Mouse (Mus musculus) midbrain, embryonic 14.5 days (tissue): ENCODE results near the gene Gabarapl2. TPM values are rescaled to one million over a fixed set of nuclear protein-coding genes. Genes with fewer than 3 reads are reported as not detected.
"Not testable (repeated sequence)": the region's sequence is repeated elsewhere in the genome, so short reads cannot be mapped to it uniquely, and the experiment has no call there.

Experiments
- ATAC-seq: fragments of 200-750 bp; cut with Nextera tagmentation; 2 replicates; pipeline ENCODE4 v1.8.0; 2017; ENCODE audit warnings: moderate number of reproducible peaks, moderate library complexity; ENCODE audit not compliant: low FRiP score, low TSS enrichment
- DNase-seq: peaks from one replicate; pipeline ENCODE4 v3.0.0-alpha.2; 2015
- H3K27ac ChIP-seq: fragments of 300-500 bp; sonication (generic); replicated peaks from 2 replicates; pipeline ENCODE4 v1.5.1; 2014; ENCODE audit warnings: mild to moderate bottlenecking, low read depth, low read length, moderate library complexity
- H3K27me3 ChIP-seq: fragments of 300-500 bp; sonication (generic); 2 replicates; pipeline ENCODE4 v1.6.1; 2014; ENCODE audit warnings: low read length, control low read depth, mixed read lengths; ENCODE audit not compliant: control insufficient read depth, insufficient read depth
- H3K36me3 ChIP-seq: fragments of 300-500 bp; sonication (generic); 2 replicates; pipeline ENCODE4 v1.6.1; 2014; ENCODE audit warnings: low read length, control low read depth; ENCODE audit not compliant: control insufficient read depth, insufficient read depth
- H3K4me1 ChIP-seq: fragments of 300-500 bp; sonication (generic); 2 replicates; pipeline ENCODE4 v1.6.1; 2014; ENCODE audit warnings: mild to moderate bottlenecking, antibody characterized with exemption, low read length, control low read depth; ENCODE audit not compliant: control insufficient read depth, insufficient read depth
- H3K4me2 ChIP-seq: fragments of 300-500 bp; sonication (generic); 2 replicates; pipeline ENCODE4 v1.6.1; 2014; ENCODE audit warnings: mild to moderate bottlenecking, low read length, moderate library complexity
- H3K4me3 ChIP-seq: fragments of 300-500 bp; sonication (generic); replicated peaks from 2 replicates; pipeline ENCODE4 v1.5.1; 2014; ENCODE audit warnings: low read depth, low read length
- H3K9ac ChIP-seq: fragments of 300-500 bp; sonication (generic); replicated peaks from 2 replicates; pipeline ENCODE4 v1.6.1; 2014; ENCODE audit warnings: mild to moderate bottlenecking, low read length, moderate library complexity
- H3K9me3 ChIP-seq: fragments of 300-500 bp; sonication (generic); 2 replicates; pipeline ENCODE4 v1.6.1; 2016; ENCODE audit warnings: low read length, control low read depth, mixed read lengths; ENCODE audit not compliant: control insufficient read depth
- WGBS: fragments of 180-500 bp; shearing (Covaris S2); extraction: QIAGEN DNeasy Blood & Tissue Kit; methylation state at CpG from one replicate; pipeline ENCODE4 v1.1.7; 2014; 5-methylcytosine and 5-hydroxymethylcytosine counted together
- polyA plus RNA-seq: library from polyadenylated mRNA; unstranded; fragments of >200 nt; fragmentation: Nextera tagmentation; extraction: Ambion mirVana; gene quantifications from 2 replicates; pipeline ENCODE4 v1.2.1, GENCODE M21; 2014

Gene Gabarapl2
- polyA plus RNA-seq, 1 experiment from 2014 or later = 490 TPM

DNA sequence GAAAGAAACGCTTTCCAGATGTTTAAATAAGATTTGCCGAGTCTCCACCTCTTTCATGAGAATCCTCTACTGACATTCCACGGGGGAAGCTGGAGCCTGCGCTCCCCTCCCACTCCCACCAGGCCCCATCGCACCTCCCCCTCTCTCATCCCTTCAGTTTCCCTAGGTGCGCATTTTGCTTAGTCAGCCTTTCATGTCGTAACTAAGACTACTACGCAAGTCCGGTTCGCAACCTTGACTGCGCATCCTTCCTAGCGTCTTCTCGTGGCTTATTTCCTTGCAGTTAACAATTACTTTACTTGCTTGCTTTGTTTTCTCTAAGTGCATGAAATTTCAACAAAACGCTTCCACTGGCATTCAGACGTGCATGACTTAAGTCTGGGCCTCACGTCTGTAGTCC is 8.8 kb upstream of the Gabarapl2 start:
- no peaks in the 10 kb centered on the region for H3K9me3 ChIP-seq
- H3K4me1 ChIP-seq = no peaks in the 10 kb centered on the region
- 78% methylated on average over 16 of the region's 16 CpGs for WGBS
- H3K4me3 ChIP-seq = no peak overlapping the region
- DNase-seq = no peak
- H3K27me3 ChIP-seq = no peaks in the 10 kb centered on the region
- no peaks in the 10 kb centered on the region for H3K36me3 ChIP-seq
- H3K9ac ChIP-seq = no peak overlapping the region
- H3K27ac ChIP-seq = no peak overlapping the region
- ATAC-seq = no peak
- H3K4me2 ChIP-seq = no peak overlapping the region

DNA sequence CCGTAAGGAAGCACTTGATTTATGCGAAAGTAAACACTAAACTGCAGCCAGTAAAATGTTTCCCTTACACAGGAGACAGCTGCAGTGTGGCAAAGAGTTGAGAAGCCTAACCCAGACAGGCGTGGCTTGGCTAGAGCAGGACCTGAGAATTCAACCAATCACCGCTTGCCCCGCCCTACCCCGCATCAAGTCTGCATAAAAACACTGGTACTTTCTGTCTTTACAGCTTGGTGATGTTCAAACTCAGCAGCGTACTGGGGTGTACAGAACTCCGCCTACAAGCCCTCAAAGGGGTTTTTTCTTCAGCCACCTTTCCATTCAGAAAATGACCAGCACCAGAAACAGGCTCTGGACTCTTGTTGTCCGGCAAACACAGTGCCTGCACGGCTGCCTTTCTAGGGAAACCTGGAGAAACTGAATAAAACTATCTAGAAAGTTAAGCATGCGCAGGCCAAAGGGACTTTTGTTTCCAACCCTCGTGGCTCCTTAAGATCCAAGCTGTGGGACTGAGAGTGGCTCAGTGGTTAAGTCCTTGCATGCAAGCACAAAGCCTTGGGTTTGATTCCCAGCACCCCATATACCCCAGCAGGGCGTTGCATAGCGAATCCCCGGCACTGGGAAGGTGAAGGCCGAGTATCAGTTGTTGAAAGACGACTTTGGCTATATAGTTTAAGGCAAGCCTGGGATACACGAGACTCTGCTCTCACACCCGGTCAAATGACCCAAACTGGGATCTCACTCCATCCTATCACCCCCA is 7.7 kb upstream of the Gabarapl2 start:
- H3K4me3 ChIP-seq = peak overlapping the region; percentile 78
- H3K4me1 ChIP-seq = no peaks in the 10 kb centered on the region
- peak overlapping the region; percentile 87 for H3K4me2 ChIP-seq
- peak overlapping the region; percentile 80 for H3K9ac ChIP-seq
- ATAC-seq (0 out of 2 replicates have a peak, but pooled peaks have one; percentile 4), DNase-seq (peak; percentile 48)
- no peaks in the 10 kb centered on the region for H3K9me3 ChIP-seq
- peak overlapping the region; percentile 93 for H3K27ac ChIP-seq
- 32% methylated on average over 19 of the region's 19 CpGs for WGBS
- no peaks in the 10 kb centered on the region for H3K36me3 ChIP-seq
- H3K27me3 ChIP-seq = no peaks in the 10 kb centered on the region

DNA sequence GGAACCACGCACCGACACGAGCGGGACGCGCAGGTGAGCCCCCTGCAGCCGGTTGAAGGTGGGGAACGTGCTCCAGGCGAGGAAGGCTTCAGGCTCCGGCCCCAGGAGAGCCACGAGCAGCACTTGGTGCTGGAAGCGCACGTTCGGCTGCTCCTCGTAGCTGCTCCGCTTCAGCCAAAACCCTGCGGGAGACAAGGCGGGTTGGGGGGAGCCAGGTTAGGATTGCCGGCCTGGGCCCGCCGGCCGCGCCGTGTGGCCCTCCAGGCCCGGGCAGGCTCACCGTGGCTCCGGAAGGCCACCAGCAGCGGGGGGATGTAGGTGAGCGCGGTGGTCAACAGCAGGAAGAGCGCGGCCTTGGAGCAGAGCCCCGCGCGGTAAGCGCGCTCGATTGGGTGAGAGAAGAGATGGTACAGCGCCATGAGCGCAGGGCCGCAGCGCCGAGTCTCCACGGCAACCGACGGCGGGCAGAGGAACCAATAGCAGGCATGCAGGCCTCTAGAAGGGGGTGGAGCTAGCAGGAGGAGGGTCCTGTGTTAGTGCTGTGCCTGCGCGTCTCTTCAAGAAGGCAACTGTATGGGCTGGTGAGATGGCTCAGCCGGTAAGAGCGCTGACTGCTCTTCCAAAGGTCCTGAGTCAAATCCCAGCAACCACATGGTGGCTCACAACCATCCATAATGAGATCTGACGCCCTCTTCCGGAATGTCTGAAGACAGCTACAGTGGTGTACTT is 7.0 kb upstream of the Gabarapl2 start, which contains the start of gene Tmem231:
Tmem231 (minus strand) TSS at position 534 of the 729 bp plus-strand sequence.
- peak; percentile 99 for ATAC-seq
- peak within 1 kb of the TSS; percentile 87 for H3K4me2 ChIP-seq
- peak within 1 kb of the TSS; percentile 80 for H3K9ac ChIP-seq
- peak; percentile 96 for DNase-seq
- peak within 1 kb of the TSS; percentile 93 for H3K27ac ChIP-seq
- H3K4me3 ChIP-seq = peak within 1 kb of the TSS; percentile 78
- H3K9me3 ChIP-seq = no peaks in the 10 kb centered on the region
- H3K27me3 ChIP-seq = no peaks in the 10 kb centered on the region
- no peaks in the 10 kb centered on the region for H3K4me1 ChIP-seq
- H3K36me3 ChIP-seq = no peaks in the 10 kb centered on the region
- under 1% methylated on average over 53 of the region's 53 CpGs for WGBS

DNA sequence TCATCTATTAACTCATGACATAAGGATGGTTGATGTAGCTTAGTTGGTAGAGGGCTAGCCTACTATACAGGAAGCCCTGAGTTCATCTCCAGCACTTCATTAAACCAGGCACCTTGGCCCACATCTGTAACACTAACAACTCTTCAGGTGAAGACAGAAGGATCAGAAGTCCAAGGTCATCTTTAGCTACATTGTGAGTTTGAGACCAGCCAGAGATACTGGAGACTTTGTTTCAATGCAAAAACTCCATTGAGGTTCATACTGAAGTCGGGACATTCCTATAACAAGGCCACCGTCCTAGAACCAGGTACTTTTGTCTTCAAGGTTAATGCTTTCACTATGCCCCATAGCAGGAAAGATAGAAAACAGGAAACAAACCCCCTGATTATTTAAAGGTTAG is 6.3 kb upstream of the Gabarapl2 start:
- 0 out of 2 replicates have a peak overlapping the region, but pooled peaks have one; percentile 93 for H3K27ac ChIP-seq
- no peaks in the 10 kb centered on the region for H3K4me1 ChIP-seq
- no peak overlapping the region for H3K9ac ChIP-seq
- 94% methylated on average over 2 of the region's 2 CpGs for WGBS
- ATAC-seq (no peak), DNase-seq (no peak)
- no peak overlapping the region for H3K4me3 ChIP-seq
- H3K36me3 ChIP-seq = no peaks in the 10 kb centered on the region
- no peaks in the 10 kb centered on the region for H3K9me3 ChIP-seq
- no peaks in the 10 kb centered on the region for H3K27me3 ChIP-seq
- H3K4me2 ChIP-seq = peak overlapping the region; percentile 87

- no peak overlapping the region for H3K4me3 ChIP-seq
- peaks cover 3% of the 10 kb centered on the region; the same call in 1 of the 2 replicates for H3K36me3 ChIP-seq
- WGBS = 74% methylated on average over 3 of the region's 3 CpGs
- DNase-seq (no peak), ATAC-seq (no peak)
- no peak overlapping the region for H3K27ac ChIP-seq
- H3K9me3 ChIP-seq = no peaks in the 10 kb centered on the region
- H3K9ac ChIP-seq = no peak overlapping the region
- H3K4me2 ChIP-seq = no peak overlapping the region
- H3K4me1 ChIP-seq = peaks cover 14% of the 10 kb centered on the region
- no peaks in the 10 kb centered on the region for H3K27me3 ChIP-seq
Observed at GRCm38 (mm10) chr8:111937184-111937583, 3.3 kb upstream of the Gabarapl2 start.

DNA sequence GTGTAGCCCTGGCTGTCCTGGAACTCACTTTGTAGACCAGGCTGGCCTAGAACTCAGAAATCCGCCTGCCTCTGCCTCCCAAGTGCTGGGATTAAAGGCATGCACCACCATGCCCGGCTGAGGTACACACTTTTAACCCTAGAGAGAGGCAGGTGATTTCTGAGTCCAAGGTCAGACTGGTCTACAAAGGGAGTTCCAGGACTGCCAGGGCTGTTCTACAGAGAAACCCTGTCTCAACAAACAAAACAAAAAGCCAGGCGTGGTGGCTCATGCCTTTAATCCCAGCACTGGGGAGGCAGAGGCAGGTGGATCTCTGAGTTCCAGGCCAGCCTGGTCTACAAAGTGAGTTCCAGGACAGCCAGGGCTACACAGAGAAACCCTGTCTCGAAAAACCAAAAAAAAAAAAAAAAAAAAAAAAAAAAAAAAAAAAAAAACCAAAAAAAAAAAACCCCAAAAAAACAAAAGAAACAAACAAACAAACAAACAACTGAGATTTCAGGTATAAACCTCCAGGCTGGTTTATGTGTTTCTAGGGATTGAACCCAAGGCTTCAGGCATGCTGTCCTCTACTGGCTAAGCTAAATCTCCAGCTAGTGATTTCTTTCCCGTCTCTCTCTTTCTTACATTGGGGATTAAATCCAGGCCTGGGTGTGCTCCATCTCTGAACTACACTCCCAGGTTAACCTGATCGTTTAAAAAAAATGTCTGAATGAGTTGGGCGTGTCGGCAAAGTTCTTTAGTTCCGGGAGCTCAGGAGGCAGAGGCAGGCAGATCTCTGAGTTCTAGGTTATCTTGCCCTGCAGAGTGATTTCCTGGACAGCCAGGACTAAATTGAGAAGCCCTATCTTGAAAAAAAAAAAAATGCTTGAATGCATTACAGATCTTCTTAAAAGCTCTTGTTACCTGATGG is 2.2 kb upstream of the Gabarapl2 start:
- not testable (repeated sequence) for H3K27me3 ChIP-seq, H3K27ac ChIP-seq, ATAC-seq, H3K9me3 ChIP-seq, H3K4me3 ChIP-seq, H3K36me3 ChIP-seq, H3K9ac ChIP-seq, DNase-seq, H3K4me2 ChIP-seq
- peaks cover 14% of the 10 kb centered on the region for H3K4me1 ChIP-seq
- WGBS = 88% methylated on average over 9 of the region's 9 CpGs

- H3K36me3 ChIP-seq = peaks cover 22% of the 10 kb centered on the region
- no peaks in the 10 kb centered on the region for H3K9me3 ChIP-seq
- H3K4me1 ChIP-seq = peaks cover 14% of the 10 kb centered on the region
- DNase-seq (peak; percentile 20), ATAC-seq (peak; percentile 48)
- WGBS = 11% methylated on average over 10 of the region's 10 CpGs
- H3K9ac ChIP-seq = peak overlapping the region; percentile 29; the same call in 1 of the 2 replicates
- H3K27me3 ChIP-seq = no peaks in the 10 kb centered on the region
- H3K4me3 ChIP-seq = peak overlapping the region; percentile 99
- peak overlapping the region; percentile 55; the same call in 1 of the 2 replicates for H3K27ac ChIP-seq
- peak overlapping the region; percentile 91 for H3K4me2 ChIP-seq
Observed at GRCm38 (mm10) chr8:111939516-111940142, 874 bp upstream of the Gabarapl2 start.

GRCm38 (mm10) chr8:111941101-111941454 is 575 bp downstream of the Gabarapl2 start:
- peak overlapping the region; percentile 99 for H3K4me3 ChIP-seq
- peak overlapping the region; percentile 91 for H3K4me2 ChIP-seq
- H3K36me3 ChIP-seq = peaks cover 35% of the 10 kb centered on the region
- ATAC-seq (peak; percentile 18; the same call in 1 of the 2 replicates), DNase-seq (peak; percentile 11)
- H3K9me3 ChIP-seq = no peaks in the 10 kb centered on the region
- H3K27me3 ChIP-seq = no peaks in the 10 kb centered on the region
- H3K4me1 ChIP-seq = peaks cover 14% of the 10 kb centered on the region
- H3K27ac ChIP-seq = peak overlapping the region; percentile 70
- peak overlapping the region; percentile 89 for H3K9ac ChIP-seq
- WGBS = under 1% methylated on average over 23 of the region's 23 CpGs
